Mouse (Mus musculus) MEL (cell line): ENCODE results near the gene Terb1.

ENCODE experiments used
- CTCF ChIP-seq, 3 experiments: IDR thresholded peaks in 2 of 3; conservative IDR thresholded peaks in 1 of 3; 2 replicates each; pipeline ENCODE4 v1.5.1; 2011 to 2012; ENCODE audit warnings: low read length in 3 of 3, low read depth in 2 of 3, mild to moderate bottlenecking in 2 of 3, improper control_type of control experiment in 1 of 3, inconsistent platforms in 1 of 3, mixed read lengths in 1 of 3, moderate library complexity in 1 of 3; ENCODE audit not compliant: control insufficient read depth in 1 of 3, insufficient read depth in 1 of 3, poor library complexity in 1 of 3, severe bottlenecking in 1 of 3
- HCFC1 ChIP-seq: IDR thresholded peaks from 2 replicates; pipeline ENCODE4 v1.6.1; 2012; ENCODE audit warnings: low read depth, mild to moderate bottlenecking, inconsistent platforms, low read length, improper control_type of control experiment, moderate library complexity
- MXI1 ChIP-seq: IDR thresholded peaks from 2 replicates; pipeline ENCODE4 v1.6.1; 2011; ENCODE audit warnings: mild to moderate bottlenecking, low read depth, low read length, improper control_type of control experiment
- POLR2A ChIP-seq, 2 experiments: IDR thresholded peaks; 2 replicates each; pipeline ENCODE4 v1.6.1; 2011 to 2012; ENCODE audit warnings: low read length in 2 of 2, mild to moderate bottlenecking in 2 of 2, control low read depth in 1 of 2, improper control_type of control experiment in 1 of 2, low read depth in 1 of 2, moderate library complexity in 1 of 2; ENCODE audit not compliant: control insufficient read depth in 1 of 2, insufficient read depth in 1 of 2, poor library complexity in 1 of 2
- RCOR1 ChIP-seq: IDR thresholded peaks from 2 replicates; pipeline ENCODE4 v1.6.1; 2012; ENCODE audit warnings: low read depth, mild to moderate bottlenecking, inconsistent platforms, low read length, improper control_type of control experiment
- TBP ChIP-seq: IDR thresholded peaks from 2 replicates; pipeline ENCODE4 v1.8.0; 2011; ENCODE audit warnings: low read depth, low read length, improper control_type of control experiment
- UBTF ChIP-seq: IDR thresholded peaks from 2 replicates; pipeline ENCODE4 v1.6.1; 2012; ENCODE audit warnings: low read depth, mild to moderate bottlenecking, inconsistent platforms, low read length, improper control_type of control experiment, moderate library complexity, borderline replicate concordance; ENCODE audit not compliant: insufficient read depth
- ZC3H11A ChIP-seq: IDR thresholded peaks from 2 replicates; pipeline ENCODE4 v1.6.1; 2012; ENCODE audit warnings: low read depth, mild to moderate bottlenecking, inconsistent platforms, low read length, improper control_type of control experiment

- TF ChIP-seq ZC3H11A (no peak), HCFC1 (no peak), CTCF (IDR thresholded peaks at IDR 0.05 in 2 of 3, conservative IDR thresholded peaks at IDR 0.05 in 1 of 3; ENCODE audit: control insufficient read depth in 1 of 3, insufficient read depth in 1 of 3, low read depth in 2 of 3, low read length in 3 of 3, poor library complexity in 1 of 3, severe bottlenecking in 1 of 3) (no peak; a peak in 1 of 6 replicates), TBP (no peak), POLR2A (IDR thresholded peaks at IDR 0.05; ENCODE audit: control insufficient read depth in 1 of 2, insufficient read depth in 1 of 2, low read depth in 1 of 2, low read length in 2 of 2, poor library complexity in 1 of 2) (no peak), RCOR1 (no peak), UBTF (no peak), MXI1 (no peak)
These were observed 74.8 kb downstream of the Terb1 start for GRCm38 (mm10) chr8:104434826-104435354.
